Comparison of ENCODE assay signal across 27 mouse cellular contexts in genomic region chr3:27827236-27827635, GRCm38 (mm10).
DNase-seq lines count a peak whose midpoint lies in the region; ATAC-seq and TF ChIP-seq lines count a peak whose summit lies in the region.
"Had no signal": no experiment of that assay in that cellular context is flagged by ENCODE, and none has a peak within 500 bp of the region (broad histone marks: within the 10 kb centered on the region; RNA-seq: fewer than 3 reads in every experiment).

No protein-coding gene starts in this region.

- no peaks in the 10 kb centered on the region for H3K4me1 ChIP-seq in hindbrain, embryonic 10.5 days (replicated peaks)
- no peaks in the 10 kb centered on the region for H3K4me1 ChIP-seq in hindbrain, embryonic 12.5 days
- no peaks in the 10 kb centered on the region for H3K4me1 ChIP-seq in olfactory bulb, adult 2 months (ENCODE audit: control insufficient read depth, insufficient read depth, low read length)
- H3K4me1 ChIP-seq: forebrain, embryonic 10.5 days; forebrain, embryonic 12.5 days had no signal

- H3K9ac ChIP-seq in hindbrain, embryonic 12.5 days, result no peak overlapping the region
- H3K9ac ChIP-seq: embryonic facial prominence, embryonic 13.5 days; embryonic facial prominence, embryonic 15.5 days; forebrain, embryonic 12.5 days had no signal

- H3K36me3 ChIP-seq in hindbrain, embryonic 10.5 days, result no peaks in the 10 kb centered on the region
- H3K36me3 ChIP-seq in hindbrain, embryonic 12.5 days, result no peaks in the 10 kb centered on the region
- H3K36me3 ChIP-seq: embryonic facial prominence, embryonic 13.5 days; embryonic facial prominence, embryonic 15.5 days; forebrain, embryonic 10.5 days; forebrain, embryonic 12.5 days; G1E had no signal

- peak; percentile 76 for DNase-seq in heart, adult 11 months
- DNase-seq in heart, adult 18-20 months, result no peak
- no peak for DNase-seq in hindbrain, embryonic 10.5 days (ENCODE audit: low spot score)
- DNase-seq: adrenal gland, adult 8-10 months; adrenal gland, postnatal 25 days; B cell, adult 2 months; cerebellum, adult 11 months; cerebellum, adult 18-20 months; cerebellum, adult 8-10 months; cerebellum, adult 9-11 months; cerebellum, postnatal 14 days; cerebellum, postnatal 36 days; embryo, embryonic 11 days had no signal

- H3K9me3 ChIP-seq in hindbrain, embryonic 10.5 days, result peaks cover 4% of the 10 kb centered on the region; the same call in 1 of the 2 replicates
- H3K9me3 ChIP-seq in hindbrain, embryonic 12.5 days (replicated peaks), result no peaks in the 10 kb centered on the region
- H3K9me3 ChIP-seq: embryonic facial prominence, embryonic 13.5 days; forebrain, embryonic 10.5 days; forebrain, embryonic 12.5 days; G1E had no signal

- H3K27me3 ChIP-seq in hindbrain, embryonic 10.5 days (ENCODE audit: insufficient read depth, poor library complexity, severe bottlenecking), result no peaks in the 10 kb centered on the region
- no peaks in the 10 kb centered on the region for H3K27me3 ChIP-seq in hindbrain, embryonic 12.5 days
- H3K27me3 ChIP-seq: CH12.LX; embryonic facial prominence, embryonic 13.5 days; embryonic facial prominence, embryonic 15.5 days; forebrain, embryonic 12.5 days; Patski had no signal

- ATAC-seq in hindbrain, embryonic 12.5 days (ENCODE audit: low FRiP score), result no peak
- ATAC-seq: activated CD4-positive, CD25-positive, alpha-beta regulatory T cell, adult 4 months; CD4-positive, CD25-positive, alpha-beta regulatory T cell, adult 4 months; forebrain, embryonic 14.5 days; forebrain, embryonic 16.5 days; Patski had no signal

- peak; percentile 11; the same call in 1 of the 2 replicates for TF ChIP-seq CTCF in olfactory bulb, adult 2 months (IDR thresholded peaks at IDR 0.05; ENCODE audit: insufficient read depth, low read depth, low read length)

- H3K4me3 ChIP-seq in hindbrain, embryonic 10.5 days, result no peak overlapping the region
- H3K4me3 ChIP-seq in hindbrain, embryonic 12.5 days, result no peak overlapping the region
- no peak overlapping the region for H3K4me3 ChIP-seq in olfactory bulb, adult 2 months (ENCODE audit: insufficient read depth, low read depth, low read length)
- H3K4me3 ChIP-seq: embryonic facial prominence, embryonic 13.5 days; embryonic facial prominence, embryonic 15.5 days; erythroblast, embryonic 14.5 days; forebrain, embryonic 10.5 days; forebrain, embryonic 12.5 days had no signal

- WGBS in hindbrain, embryonic 10.5 days, result 84% methylated on average over 3 of the region's 3 CpGs
- WGBS in hindbrain, embryonic 12.5 days, result 89% methylated on average over 3 of the region's 3 CpGs
- WGBS in olfactory bulb, adult 2 months, result 94% methylated on average over 3 of the region's 3 CpGs

- 0 out of 2 replicates have a peak overlapping the region, but pooled peaks have one; percentile 45 for H3K27ac ChIP-seq in hindbrain, embryonic 10.5 days
- H3K27ac ChIP-seq in hindbrain, embryonic 12.5 days, result no peak overlapping the region
- H3K27ac ChIP-seq in olfactory bulb, adult 2 months (ENCODE audit: insufficient read depth, low read depth, low read length), result no peak overlapping the region
- H3K27ac ChIP-seq: embryonic facial prominence, embryonic 13.5 days; embryonic facial prominence, embryonic 15.5 days; forebrain, embryonic 10.5 days; forebrain, embryonic 12.5 days had no signal

- H3K4me2 ChIP-seq in hindbrain, embryonic 12.5 days (replicated peaks), result no peak overlapping the region
- H3K4me2 ChIP-seq: embryonic facial prominence, embryonic 13.5 days; embryonic facial prominence, embryonic 15.5 days; forebrain, embryonic 12.5 days had no signal

- no peak for TF ChIP-seq POLR2A in olfactory bulb, adult 2 months (IDR thresholded peaks at IDR 0.05; ENCODE audit: insufficient read depth, low read depth, low read length)
